Mouse (Mus musculus) liver, adult 2 months (tissue): ENCODE data around the gene Map1b.

Source experiments
- CTCF ChIP-seq: fragments of 200-500 bp; IDR thresholded peaks from 2 replicates; pipeline ENCODE4 v1.5.1; 2011; ENCODE audit warnings: low read depth, low read length, control low read depth
- POLR2A ChIP-seq: fragments of 200-500 bp; IDR thresholded peaks from 2 replicates; pipeline ENCODE4 v1.6.1; 2011; ENCODE audit warnings: low read length, control low read depth; ENCODE audit not compliant: insufficient read depth; ENCODE audit errors: extremely low read depth

DNA sequence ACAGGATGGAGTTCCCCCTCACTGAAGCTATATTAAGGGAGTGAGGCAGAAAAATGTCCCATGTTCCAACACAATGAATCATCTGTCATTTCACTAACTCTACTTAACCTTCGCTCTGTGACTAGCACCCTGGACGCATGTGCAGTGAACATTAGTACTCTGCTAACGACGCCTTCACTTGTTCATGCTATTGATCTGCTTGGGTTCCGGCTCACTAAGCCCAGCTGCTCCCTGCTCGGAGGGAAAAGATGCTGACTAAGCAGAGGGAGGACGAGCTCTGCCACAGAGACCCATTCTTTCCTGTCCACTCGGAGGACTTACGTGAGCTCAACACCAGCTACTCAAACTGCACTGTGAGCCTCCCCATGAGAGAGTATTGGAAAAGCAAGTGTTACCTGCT is 33.2 kb upstream of the Map1b start:
- TF ChIP-seq CTCF (no peak), POLR2A (no peak)
